Mouse (Mus musculus) v-Abl transformed pro-B cells (cell line): ENCODE measurements around the gene Mmp19.

Experiments used
- in situ Hi-C, 2 experiments: fragments of 400-800 bp; cut with MboI; formaldehyde crosslinking; loops; one replicate each; pipeline ENCODE4 v1.15.1; 2025; ENCODE audit not compliant: unreplicated experiment in 2 of 2

Gene Mmp19

GRCm38 (mm10) chr10:128790398-128791124 is at the start of gene Mmp19:
TSS of gene Mmp19 (plus strand) at chr10:128790910.
- in situ Hi-C loops: no loop called here

GRCm38 (mm10) chr10:128742616-128743015 is 48.1 kb upstream of the Mmp19 start:
- in situ Hi-C loops: loop anchor here in 1 of 2 experiments (5.0 to 10.0 kb wide), 2 partner anchors 40 to 648 kb away; partner anchors contain the start of genes Baz2a and Pmel

- in situ Hi-C loops: loop anchor here in 1 of 2 experiments (5.0 to 10.0 kb wide), 2 partner anchors 41 to 648 kb away; partner anchors contain the start of genes Baz2a and Pmel
These were observed 47.5 kb upstream of the Mmp19 start for GRCm38 (mm10) chr10:128743235-128743634.

- in situ Hi-C loops: loop anchor here in 1 of 2 experiments (5.0 to 10.0 kb wide), 2 partner anchors 41 to 649 kb away; partner anchors contain the start of genes Baz2a and Pmel
These were observed 46.9 kb upstream of the Mmp19 start for GRCm38 (mm10) chr10:128743791-128744191.

- in situ Hi-C loops: loop anchor here in 1 of 2 experiments (5.0 to 10.0 kb wide), 2 partner anchors 42 to 649 kb away; partner anchors contain the start of genes Baz2a and Pmel
These were observed 46.5 kb upstream of the Mmp19 start for GRCm38 (mm10) chr10:128744211-128744610.

GRCm38 (mm10) chr10:128744680-128745601 is 45.8 kb upstream of the Mmp19 start, which contains the start of gene Dgka:
TSS of gene Dgka (minus strand) at chr10:128744855.
- in situ Hi-C loops: loop anchor here in 1 of 2 experiments (5.0 to 10.0 kb wide), 2 partner anchors 43 to 650 kb away; partner anchors contain the start of genes Baz2a and Pmel

GRCm38 (mm10) chr10:128745946-128746613 is 44.6 kb upstream of the Mmp19 start:
- in situ Hi-C loops: loop anchor here in 1 of 2 experiments (10.0 kb wide), 1 partner anchor 651 kb away; the partner anchor contains the start of gene Baz2a

- in situ Hi-C loops: loop anchor here in 1 of 2 experiments (10.0 kb wide), 1 partner anchor 652 kb away; the partner anchor contains the start of gene Baz2a
These were observed 43.6 kb upstream of the Mmp19 start for GRCm38 (mm10) chr10:128746972-128747645.

GRCm38 (mm10) chr10:128747646-128748251 is 43.0 kb upstream of the Mmp19 start, which contains the start of gene Pym1:
TSS of gene Pym1 (plus strand) at chr10:128747889.
- in situ Hi-C loops: loop anchor here in 1 of 2 experiments (10.0 kb wide), 1 partner anchor 653 kb away; the partner anchor contains the start of gene Baz2a

GRCm38 (mm10) chr10:128748252-128748864 is 42.4 kb upstream of the Mmp19 start:
- in situ Hi-C loops: loop anchor here in 1 of 2 experiments (10.0 kb wide), 1 partner anchor 654 kb away; the partner anchor contains the start of gene Baz2a

GRCm38 (mm10) chr10:128772895-128773294 is 17.8 kb upstream of the Mmp19 start:
- in situ Hi-C loops: no loop called here

- in situ Hi-C loops: no loop called here
These were observed 17.0 kb upstream of the Mmp19 start for GRCm38 (mm10) chr10:128773685-128774084.

GRCm38 (mm10) chr10:128778441-128778840 is 12.3 kb upstream of the Mmp19 start:
- in situ Hi-C loops: loop anchor here in 1 of 2 experiments (5.0 kb wide), 1 partner anchor 119 kb away; no protein-coding TSS in a partner anchor

GRCm38 (mm10) chr10:128779011-128779795 is 11.5 kb upstream of the Mmp19 start:
- in situ Hi-C loops: loop anchor here in 1 of 2 experiments (5.0 kb wide), 1 partner anchor 118 kb away; no protein-coding TSS in a partner anchor

- in situ Hi-C loops: no loop called here
These were observed 10.5 kb upstream of the Mmp19 start for GRCm38 (mm10) chr10:128780200-128780599.

- in situ Hi-C loops: no loop called here
These were observed 1.3 kb downstream of the Mmp19 start for GRCm38 (mm10) chr10:128792041-128792440.

- in situ Hi-C loops: no loop called here
These were observed 2.5 kb downstream of the Mmp19 start for GRCm38 (mm10) chr10:128793258-128793657.
